Mouse (Mus musculus): ENCODE results near the gene N4bp1. TPM values are rescaled to one million over a fixed set of nuclear protein-coding genes. Genes with fewer than 3 reads are reported as not detected.

The N4bp1 gene
- 11.1 and 12.0 TPM in 2 replicates for polyA plus RNA-seq (2014; fragmentation: Nextera tagmentation; extraction: Ambion mirVana)

- Histone ChIP-seq H3K9me3 (ENCODE audit: control insufficient read depth, low read length) (no peaks in the 10 kb centered on the region), H3K9ac (ENCODE audit: low read length) (peak within 1 kb of the TSS; percentile 83), H3K4me2 (ENCODE audit: low read depth) (peak within 1 kb of the TSS; percentile 93), H3K4me3 (ENCODE audit: low read depth, low read length) (peak within 1 kb of the TSS; percentile 84), H3K27me3 (ENCODE audit: control insufficient read depth, insufficient read depth, low read length) (no peaks in the 10 kb centered on the region), H3K27ac (ENCODE audit: low read depth, low read length) (peak within 1 kb of the TSS; percentile 84), H3K4me1 (ENCODE audit: control insufficient read depth, insufficient read depth, low read length) (peaks cover 14% of the 10 kb centered on the region), H3K36me3 (ENCODE audit: control insufficient read depth, insufficient read depth, low read length) (no peaks in the 10 kb centered on the region)
- peak; percentile 93 for DNase-seq (ENCODE audit: low spot score)
- peak; percentile 93 for ATAC-seq (ENCODE audit: insufficient read depth, low FRiP score, low TSS enrichment)
- WGBS: under 1% methylated on average over 104 of the region's 119 CpGs
These were observed at the start of gene N4bp1 for GRCm38 (mm10) chr8:86884489-86885463. Gene N4bp1, minus strand, starts transcription at chr8:86885258.

- no peaks in the 10 kb centered on the region for H3K36me3 ChIP-seq (ENCODE audit: control insufficient read depth, insufficient read depth, low read length)
- WGBS: 76% methylated on average over 5 of the region's 5 CpGs
- no peaks in the 10 kb centered on the region for H3K4me1 ChIP-seq (ENCODE audit: control insufficient read depth, insufficient read depth, low read length)
- no peaks in the 10 kb centered on the region for H3K9me3 ChIP-seq (ENCODE audit: control insufficient read depth, low read length)
- H3K27ac ChIP-seq (ENCODE audit: low read depth, low read length): no peak overlapping the region
- DNase-seq (ENCODE audit: low spot score): no peak
- no peak for ATAC-seq (ENCODE audit: insufficient read depth, low FRiP score, low TSS enrichment)
- H3K4me2 ChIP-seq (ENCODE audit: low read depth): no peak overlapping the region
- H3K4me3 ChIP-seq (ENCODE audit: low read depth, low read length): no peak overlapping the region
- H3K27me3 ChIP-seq (ENCODE audit: control insufficient read depth, insufficient read depth, low read length): no peaks in the 10 kb centered on the region
- H3K9ac ChIP-seq (ENCODE audit: low read length): no peak overlapping the region
These were observed 49.8 kb upstream of the N4bp1 start for GRCm38 (mm10) chr8:86934841-86935240.

GRCm38 (mm10) chr8:86934393-86934792 is 49.3 kb upstream of the N4bp1 start:
- no peak for ATAC-seq (ENCODE audit: insufficient read depth, low FRiP score, low TSS enrichment)
- H3K9ac ChIP-seq (ENCODE audit: low read length): no peak overlapping the region
- H3K9me3 ChIP-seq (ENCODE audit: control insufficient read depth, low read length): no peaks in the 10 kb centered on the region
- H3K4me1 ChIP-seq (ENCODE audit: control insufficient read depth, insufficient read depth, low read length): no peaks in the 10 kb centered on the region
- 59% methylated on average over 13 of the region's 13 CpGs for WGBS
- H3K4me2 ChIP-seq (ENCODE audit: low read depth): no peak overlapping the region
- DNase-seq (ENCODE audit: low spot score): no peak
- no peak overlapping the region for H3K27ac ChIP-seq (ENCODE audit: low read depth, low read length)
- no peaks in the 10 kb centered on the region for H3K36me3 ChIP-seq (ENCODE audit: control insufficient read depth, insufficient read depth, low read length)
- H3K4me3 ChIP-seq (ENCODE audit: low read depth, low read length): no peak overlapping the region
- H3K27me3 ChIP-seq (ENCODE audit: control insufficient read depth, insufficient read depth, low read length): no peaks in the 10 kb centered on the region

GRCm38 (mm10) chr8:86933898-86934297 is 48.8 kb upstream of the N4bp1 start:
- H3K4me2 ChIP-seq (ENCODE audit: low read depth): no peak overlapping the region
- peak; percentile 20; the same call in 1 of the 2 replicates for ATAC-seq (ENCODE audit: insufficient read depth, low FRiP score, low TSS enrichment)
- H3K9ac ChIP-seq (ENCODE audit: low read length): no peak overlapping the region
- DNase-seq (ENCODE audit: low spot score): peak; percentile 75
- WGBS: 28% methylated on average over 9 of the region's 9 CpGs
- no peak overlapping the region for H3K27ac ChIP-seq (ENCODE audit: low read depth, low read length)
- H3K36me3 ChIP-seq (ENCODE audit: control insufficient read depth, insufficient read depth, low read length): no peaks in the 10 kb centered on the region
- H3K9me3 ChIP-seq (ENCODE audit: control insufficient read depth, low read length): no peaks in the 10 kb centered on the region
- H3K27me3 ChIP-seq (ENCODE audit: control insufficient read depth, insufficient read depth, low read length): no peaks in the 10 kb centered on the region
- H3K4me3 ChIP-seq (ENCODE audit: low read depth, low read length): no peak overlapping the region
- H3K4me1 ChIP-seq (ENCODE audit: control insufficient read depth, insufficient read depth, low read length): no peaks in the 10 kb centered on the region

- no peak for ATAC-seq (ENCODE audit: insufficient read depth, low FRiP score, low TSS enrichment)
These were observed 41.2 kb upstream of the N4bp1 start for GRCm38 (mm10) chr8:86926237-86926636.

GRCm38 (mm10) chr8:86923219-86923835 is 38.3 kb upstream of the N4bp1 start:
- Histone ChIP-seq H3K4me1 (ENCODE audit: control insufficient read depth, insufficient read depth, low read length) (no peaks in the 10 kb centered on the region), H3K27ac (ENCODE audit: low read depth, low read length) (no peak overlapping the region), H3K27me3 (ENCODE audit: control insufficient read depth, insufficient read depth, low read length) (no peaks in the 10 kb centered on the region), H3K9ac (ENCODE audit: low read length) (no peak overlapping the region), H3K9me3 (ENCODE audit: control insufficient read depth, low read length) (no peaks in the 10 kb centered on the region), H3K36me3 (ENCODE audit: control insufficient read depth, insufficient read depth, low read length) (no peaks in the 10 kb centered on the region), H3K4me3 (ENCODE audit: low read depth, low read length) (no peak overlapping the region), H3K4me2 (ENCODE audit: low read depth) (no peak overlapping the region)
- ATAC-seq (ENCODE audit: insufficient read depth, low FRiP score, low TSS enrichment): no peak
- WGBS: 78% methylated on average over 5 of the region's 5 CpGs
- no peak for DNase-seq (ENCODE audit: low spot score)

More at GRCm38 (mm10) chr8:86926237-86926636, 41.2 kb upstream of the N4bp1 start:
- no peak overlapping the region for H3K27ac ChIP-seq (ENCODE audit: low read depth, low read length)
- H3K36me3 ChIP-seq (ENCODE audit: control insufficient read depth, insufficient read depth, low read length): no peaks in the 10 kb centered on the region
- H3K4me1 ChIP-seq (ENCODE audit: control insufficient read depth, insufficient read depth, low read length): no peaks in the 10 kb centered on the region
- H3K4me2 ChIP-seq (ENCODE audit: low read depth): no peak overlapping the region
- 64% methylated on average over 8 of the region's 8 CpGs for WGBS
- H3K27me3 ChIP-seq (ENCODE audit: control insufficient read depth, insufficient read depth, low read length): no peaks in the 10 kb centered on the region
- no peaks in the 10 kb centered on the region for H3K9me3 ChIP-seq (ENCODE audit: control insufficient read depth, low read length)
- DNase-seq (ENCODE audit: low spot score): no peak
- H3K9ac ChIP-seq (ENCODE audit: low read length): no peak overlapping the region
- H3K4me3 ChIP-seq (ENCODE audit: low read depth, low read length): no peak overlapping the region

GRCm38 (mm10) chr8:86922673-86923072 is 37.6 kb upstream of the N4bp1 start:
- DNase-seq (ENCODE audit: low spot score) (no peak), ATAC-seq (ENCODE audit: insufficient read depth, low FRiP score, low TSS enrichment) (no peak)
- Histone ChIP-seq H3K27me3 (ENCODE audit: control insufficient read depth, insufficient read depth, low read length) (no peaks in the 10 kb centered on the region), H3K9me3 (ENCODE audit: control insufficient read depth, low read length) (no peaks in the 10 kb centered on the region), H3K27ac (ENCODE audit: low read depth, low read length) (no peak overlapping the region), H3K9ac (ENCODE audit: low read length) (no peak overlapping the region), H3K4me2 (ENCODE audit: low read depth) (no peak overlapping the region), H3K36me3 (ENCODE audit: control insufficient read depth, insufficient read depth, low read length) (no peaks in the 10 kb centered on the region), H3K4me3 (ENCODE audit: low read depth, low read length) (no peak overlapping the region), H3K4me1 (ENCODE audit: control insufficient read depth, insufficient read depth, low read length) (no peaks in the 10 kb centered on the region)
- WGBS: 75% methylated on average over 1 of the region's 1 CpGs

- H3K27me3 ChIP-seq (ENCODE audit: control insufficient read depth, insufficient read depth, low read length): no peaks in the 10 kb centered on the region
- DNase-seq (ENCODE audit: low spot score) (no peak), ATAC-seq (ENCODE audit: insufficient read depth, low FRiP score, low TSS enrichment) (no peak)
- H3K4me3 ChIP-seq (ENCODE audit: low read depth, low read length): no peak overlapping the region
- H3K9ac ChIP-seq (ENCODE audit: low read length): no peak overlapping the region
- no peaks in the 10 kb centered on the region for H3K36me3 ChIP-seq (ENCODE audit: control insufficient read depth, insufficient read depth, low read length)
- H3K4me1 ChIP-seq (ENCODE audit: control insufficient read depth, insufficient read depth, low read length): no peaks in the 10 kb centered on the region
- no peak overlapping the region for H3K27ac ChIP-seq (ENCODE audit: low read depth, low read length)
- 86% methylated on average over 5 of the region's 5 CpGs for WGBS
- no peak overlapping the region for H3K4me2 ChIP-seq (ENCODE audit: low read depth)
- no peaks in the 10 kb centered on the region for H3K9me3 ChIP-seq (ENCODE audit: control insufficient read depth, low read length)
These were observed 37.1 kb upstream of the N4bp1 start for GRCm38 (mm10) chr8:86922141-86922540.
